Mouse (Mus musculus) olfactory bulb, adult 2 months (tissue): Measurements from ENCODE around the gene Rab30.

ENCODE experiments used
- CTCF ChIP-seq: fragments of 200-500 bp; IDR thresholded peaks from 2 replicates; pipeline ENCODE4 v1.5.1; 2012; ENCODE audit warnings: low read depth, mild to moderate bottlenecking, low read length, moderate library complexity; ENCODE audit not compliant: insufficient read depth
- POLR2A ChIP-seq: fragments of 200-500 bp; IDR thresholded peaks from 2 replicates; pipeline ENCODE4 v1.6.1; 2012; ENCODE audit warnings: mild to moderate bottlenecking, low read depth, low read length, moderate library complexity; ENCODE audit not compliant: insufficient read depth

- TF ChIP-seq CTCF, result no peak
- TF ChIP-seq POLR2A, result peak; percentile 46; the same call in 1 of the 2 replicates
These were observed 133.5 kb downstream of the Rab30 start for GRCm38 (mm10) chr7:92874761-92875408.
